Mouse (Mus musculus) adrenal gland, adult 10 weeks (tissue): ENCODE measurements around the gene Rtp3. TPM values are rescaled to one million over a fixed set of nuclear protein-coding genes. Genes with fewer than 3 reads are reported as not detected.

Experiments used
- polyA plus RNA-seq: library from polyadenylated mRNA; stranded (reverse); fragments of 350-450 nt; fragmentation: Illumina TruSeq; extraction: RNeasy Lipid Tissue Mini Kit (QIAGEN cat#74804); gene quantifications from one replicate; pipeline ENCODE4 v1.2.3, GENCODE M21; 2014; ENCODE audit warnings: low read depth, low replicate concordance

The Rtp3 gene
- 3.6 TPM for polyA plus RNA-seq

DNA sequence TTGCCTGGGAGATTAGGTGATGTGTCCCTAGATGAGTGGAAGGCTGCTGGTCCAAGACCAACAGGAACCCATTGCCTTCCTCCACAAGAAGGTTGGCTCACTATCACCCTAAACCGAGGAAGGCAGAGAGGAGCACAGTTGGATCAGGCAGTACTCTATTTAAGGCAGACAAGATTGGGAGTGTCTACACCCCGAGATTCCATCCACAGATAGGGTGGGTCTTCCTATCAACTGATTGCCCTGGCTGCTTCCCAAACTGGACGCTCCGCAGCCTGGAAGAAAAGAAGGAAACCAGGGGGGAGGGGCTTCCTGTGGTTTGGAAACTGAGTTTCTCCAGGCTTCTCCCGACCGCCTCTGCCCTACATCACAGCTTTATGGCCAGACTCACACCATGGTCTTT, at the start of gene Rtp3:
Gene Rtp3, minus strand, starts transcription at position 380 of the 400 bp plus-strand sequence.

DNA sequence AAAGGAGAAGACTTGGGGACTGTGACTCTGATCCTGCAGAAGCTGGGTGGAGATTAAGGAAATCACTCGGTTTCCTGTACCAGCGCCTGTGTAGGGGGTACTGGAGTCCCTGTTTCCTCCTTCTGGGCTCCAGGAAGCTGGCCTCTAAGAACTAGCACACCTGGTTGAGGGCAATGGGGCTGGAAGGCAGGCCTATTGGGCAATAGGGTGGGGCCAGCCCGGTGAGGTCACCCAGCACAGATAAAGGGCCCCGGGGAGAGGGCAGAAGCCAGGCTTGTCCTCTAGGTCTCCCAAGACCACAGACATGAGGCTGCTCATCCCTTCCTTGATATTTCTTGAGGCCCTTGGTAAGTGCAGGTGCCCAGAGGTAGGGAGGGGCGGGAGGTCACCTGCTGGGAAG, 28.6 kb upstream of the Rtp3 start, which contains the start of gene Ltf:
Gene Ltf, plus strand, starts transcription at position 250 of the 400 bp plus-strand sequence.

DNA sequence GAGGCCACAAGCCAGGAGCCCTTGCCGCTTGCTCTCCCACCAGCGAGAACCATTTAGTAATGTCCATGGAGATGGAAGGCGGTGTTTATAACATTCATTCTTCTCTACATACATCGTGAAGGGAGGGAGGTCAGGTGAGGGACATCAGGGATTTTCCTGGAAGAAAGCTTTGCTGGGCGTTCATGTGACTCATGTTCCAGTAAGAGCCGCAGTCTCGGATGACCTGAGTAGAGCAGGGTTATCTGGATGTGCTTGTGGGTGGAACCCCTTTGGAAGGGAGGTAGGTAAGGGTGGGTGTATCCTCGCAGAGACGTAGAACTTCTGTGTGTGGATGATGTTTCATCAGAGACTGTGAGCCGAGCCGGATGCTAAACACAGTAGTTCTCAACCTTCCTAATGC, 39.0 kb downstream of the Rtp3 start, which contains the start of gene Lrrc2:
Gene Lrrc2, plus strand, starts transcription at position 149 of the 400 bp plus-strand sequence.

DNA sequence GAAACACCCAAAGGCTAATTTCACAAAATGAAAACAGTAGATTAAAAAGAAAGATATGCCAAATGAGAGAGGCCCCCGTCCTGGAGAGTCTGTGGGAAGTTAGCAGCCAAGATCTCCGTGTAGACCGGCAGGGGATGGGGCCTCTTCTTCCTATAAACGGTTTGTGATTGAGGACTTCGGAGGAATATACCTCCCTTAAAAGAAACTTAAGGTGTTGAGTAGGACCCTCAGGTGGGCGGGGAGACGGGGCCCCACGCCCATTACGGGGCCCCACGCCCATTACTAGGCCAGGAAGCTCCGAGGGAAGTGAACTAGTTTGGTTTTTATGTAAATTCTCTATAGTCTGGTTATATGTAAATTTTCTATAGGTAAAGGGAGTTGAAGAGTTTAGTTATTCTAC, 44.5 kb downstream of the Rtp3 start, which contains the start of gene Tdgf1:
Gene Tdgf1, minus strand, starts transcription at position 233 of the 400 bp plus-strand sequence.

Other genes with a start within 250 kb of the Rtp3 start
- not detected for gene Myl3, start 248.7 kb downstream of the Rtp3 start, polyA plus RNA-seq
- not detected for gene Pth1r, start 243.4 kb downstream of the Rtp3 start, polyA plus RNA-seq
- not detected for gene Prss42, start 192.4 kb downstream of the Rtp3 start, polyA plus RNA-seq
- gene Prss44, start 176.6 kb downstream of the Rtp3 start, polyA plus RNA-seq, result not detected
- gene Prss43, start 163.9 kb downstream of the Rtp3 start, polyA plus RNA-seq, result not detected
- gene Prss45, start 156.0 kb downstream of the Rtp3 start, polyA plus RNA-seq, result not detected
- not detected for gene Prss46, start 146.1 kb downstream of the Rtp3 start, polyA plus RNA-seq
- gene Prss50, start 132.6 kb downstream of the Rtp3 start, polyA plus RNA-seq, result not detected
- 2.3 TPM for gene Als2cl, start 110.7 kb downstream of the Rtp3 start, polyA plus RNA-seq
- gene Tmie, start 110.5 kb downstream of the Rtp3 start, polyA plus RNA-seq, result 0.87 TPM
- not detected for gene Fam240a, start 73.7 kb downstream of the Rtp3 start, polyA plus RNA-seq
- 0.41 TPM for gene Tdgf1, start 44.4 kb downstream of the Rtp3 start, polyA plus RNA-seq
- 36.4 TPM for gene Lrrc2, start 39.0 kb downstream of the Rtp3 start, polyA plus RNA-seq
- gene Ltf, start 28.7 kb upstream of the Rtp3 start, polyA plus RNA-seq, result 4.1 TPM
- 3.4 TPM for gene Ccrl2, start 66.9 kb upstream of the Rtp3 start, polyA plus RNA-seq
- gene Lrrfip2, start 127.0 kb upstream of the Rtp3 start, polyA plus RNA-seq, result 66.7 TPM